Mouse (Mus musculus) lung, postnatal 10 days (tissue): ENCODE measurements around the gene Asna1.

Source experiments
- DNase-seq: peaks from one replicate; pipeline ENCODE4 v3.0.0; 2021

Gene Asna1

GRCm38 (mm10) chr8:84987903-84988302 lies 37.2 kb downstream of the Asna1 start:
- DNase-seq = no peak

- DNase-seq = no peak
Observed at GRCm38 (mm10) chr8:84987388-84987787, 37.7 kb downstream of the Asna1 start.

DNA sequence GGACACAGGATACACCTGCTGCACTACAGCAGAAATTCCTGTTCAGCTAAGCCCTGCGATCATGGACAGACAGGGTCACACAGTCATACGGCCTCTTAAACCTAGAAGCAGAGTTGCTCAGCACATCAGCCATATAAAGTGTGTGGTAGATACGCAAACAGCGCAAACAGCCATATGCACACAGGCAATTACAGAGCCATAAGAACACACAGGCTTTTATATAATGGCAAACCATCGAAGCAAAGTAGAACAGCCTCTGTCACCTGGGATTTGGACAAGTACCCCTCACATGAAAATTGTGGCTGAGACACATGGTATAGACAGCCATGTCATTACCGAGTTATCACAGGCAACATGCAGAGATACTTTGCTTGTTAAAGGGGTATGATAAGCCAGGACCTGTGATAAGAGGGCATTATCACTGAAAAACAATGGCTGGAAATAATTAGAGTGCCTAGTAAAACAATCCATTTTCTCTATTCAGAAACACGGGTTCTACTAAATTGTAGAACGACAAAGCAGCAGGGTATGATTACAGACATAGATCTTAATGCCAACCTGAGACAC lies 38.6 kb downstream of the Asna1 start:
- DNase-seq = no peak

DNA sequence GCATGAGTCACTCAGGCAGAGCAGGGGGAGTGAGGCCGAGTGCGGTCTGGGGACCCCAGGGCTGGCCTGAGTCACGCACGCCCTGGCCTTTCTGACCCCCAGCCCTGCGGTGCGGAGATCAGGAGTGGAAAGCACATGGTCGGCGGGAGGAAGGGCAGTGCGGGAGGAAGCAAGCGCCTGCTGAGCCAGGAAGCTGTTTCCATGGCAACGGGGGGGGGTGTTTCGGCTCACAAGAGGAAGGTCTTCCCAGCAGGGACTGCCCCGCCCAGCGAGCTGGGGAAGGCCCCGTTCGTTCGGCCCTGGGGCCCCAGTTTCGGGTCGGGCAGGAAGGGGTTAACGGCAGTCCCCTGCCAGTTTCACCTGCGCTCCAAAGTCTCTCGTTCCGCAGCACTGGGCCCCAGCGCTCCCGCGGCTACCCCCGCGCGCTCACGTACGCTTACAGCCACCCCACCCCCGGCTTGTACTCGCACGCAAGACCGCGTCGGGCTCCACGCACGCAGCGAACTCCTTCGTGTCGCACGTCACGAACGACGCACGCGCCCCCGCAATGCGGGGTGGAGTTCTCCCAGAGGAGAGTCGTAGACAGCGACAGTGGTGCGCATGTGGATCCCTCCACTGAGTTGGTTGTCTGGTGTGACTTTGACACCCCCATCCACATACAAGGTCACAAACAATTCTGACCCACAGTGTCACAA lies 39.2 kb downstream of the Asna1 start:
- peak; percentile 96 for DNase-seq

DNA sequence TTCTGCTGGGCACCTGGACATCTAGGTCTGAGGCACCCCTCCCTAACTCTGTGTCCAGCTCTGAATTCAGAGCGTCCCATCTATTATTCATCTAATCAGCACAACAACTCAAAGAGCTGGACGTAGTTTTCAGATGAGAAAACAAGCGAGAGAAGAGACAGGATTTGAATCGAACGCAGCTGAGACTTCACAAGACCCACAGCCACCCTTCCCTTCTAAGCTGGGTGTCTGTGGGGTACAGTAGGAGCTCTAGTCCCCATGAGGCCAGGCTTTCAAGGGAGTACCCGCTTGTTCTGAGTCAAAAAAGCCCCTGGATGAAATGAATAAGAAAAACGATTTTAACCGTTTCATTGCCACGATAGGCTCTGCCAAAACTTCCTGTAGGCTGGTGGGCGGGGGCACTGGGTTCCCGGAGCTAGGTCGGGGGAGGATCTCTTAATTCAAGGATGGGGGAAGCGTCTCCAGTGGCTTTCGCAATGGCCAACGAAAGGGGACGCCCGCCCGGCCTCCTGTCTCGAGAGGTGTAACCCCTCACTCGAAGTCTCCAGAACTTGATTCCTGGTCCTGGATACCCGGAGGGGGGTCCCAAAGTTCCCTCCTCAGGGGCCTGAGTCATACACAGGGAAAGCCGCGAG lies 39.9 kb downstream of the Asna1 start:
- peak; percentile 65 for DNase-seq

DNA sequence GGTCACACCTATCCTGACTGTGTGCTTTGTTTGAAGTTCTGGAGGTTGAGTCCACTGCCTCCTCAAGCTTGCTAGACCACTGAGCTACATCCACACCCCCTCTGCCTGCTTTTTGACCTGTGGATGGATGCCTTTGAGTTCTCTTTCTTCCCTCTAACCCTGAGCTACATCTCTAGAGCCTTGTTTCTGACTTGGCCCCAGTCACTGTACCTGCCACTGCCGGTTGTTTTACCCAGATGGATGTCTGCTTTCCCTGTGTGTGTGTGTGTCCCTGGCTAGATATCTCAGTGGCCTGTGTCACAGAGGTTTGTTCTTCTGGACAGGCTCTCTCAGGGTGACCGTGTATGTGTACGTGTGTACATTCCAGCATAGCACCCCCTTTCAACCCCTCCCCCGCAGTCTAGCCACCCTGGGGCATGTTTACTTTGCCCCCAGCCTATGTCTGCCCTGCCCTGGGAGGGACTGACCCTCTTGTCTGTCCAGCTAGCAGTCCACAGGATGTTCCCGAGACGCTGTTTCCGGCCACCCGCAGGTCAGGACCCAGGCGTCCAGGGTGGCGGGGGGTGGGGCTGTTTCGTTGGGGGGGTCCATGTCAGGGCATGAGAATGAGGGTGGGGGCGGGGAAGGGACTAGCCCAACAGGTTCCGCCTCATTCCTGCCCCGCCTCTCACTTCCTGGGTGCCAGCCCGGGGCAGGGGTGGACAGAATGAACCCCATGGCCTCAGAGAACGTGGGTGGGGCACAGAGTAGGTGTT lies 40.6 kb downstream of the Asna1 start:
- peak; percentile 74 for DNase-seq

GRCm38 (mm10) chr8:84982499-84983011 lies 42.5 kb downstream of the Asna1 start:
- no peak for DNase-seq

DNA sequence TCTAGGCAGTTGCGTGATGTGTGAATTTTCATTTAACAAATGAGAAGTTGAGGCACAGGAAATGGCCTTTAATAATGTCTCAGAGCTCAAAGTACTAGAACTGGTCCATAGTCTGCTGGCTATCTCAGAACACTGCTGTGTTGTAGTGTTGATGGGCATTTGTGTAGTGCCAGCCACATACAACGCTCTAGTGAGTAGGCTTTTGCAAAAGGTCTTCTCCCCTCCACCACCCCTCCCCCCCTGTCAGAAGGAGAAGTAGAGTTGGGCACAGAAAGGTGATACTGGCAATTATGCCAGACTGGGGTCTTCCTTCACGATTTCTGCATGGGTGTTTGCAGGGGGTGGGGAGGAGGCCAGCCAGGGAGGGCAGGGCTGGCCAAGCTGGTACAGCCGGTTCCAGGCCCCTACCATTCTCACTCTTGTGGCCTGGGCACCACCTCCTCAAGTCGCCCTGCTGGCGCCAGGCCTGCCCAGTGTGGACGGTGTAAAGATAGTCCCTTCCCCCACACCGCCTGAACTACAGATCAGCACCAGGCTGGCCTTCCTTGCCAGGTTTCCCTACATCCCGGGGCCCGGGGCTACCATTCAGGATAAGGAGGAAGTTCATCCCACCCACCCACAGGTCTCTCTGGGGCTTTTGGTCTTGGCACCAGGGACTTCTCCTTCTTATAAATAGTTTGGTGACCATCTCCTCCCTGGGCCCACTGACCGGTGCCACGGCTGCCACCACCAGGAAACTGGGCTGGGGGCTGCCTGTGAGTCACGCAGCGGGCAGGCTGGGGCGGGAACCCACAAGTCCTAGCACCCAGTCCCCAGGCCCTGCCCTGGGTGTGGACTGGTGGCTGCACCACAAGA lies 43.2 kb downstream of the Asna1 start:
- no peak for DNase-seq

DNA sequence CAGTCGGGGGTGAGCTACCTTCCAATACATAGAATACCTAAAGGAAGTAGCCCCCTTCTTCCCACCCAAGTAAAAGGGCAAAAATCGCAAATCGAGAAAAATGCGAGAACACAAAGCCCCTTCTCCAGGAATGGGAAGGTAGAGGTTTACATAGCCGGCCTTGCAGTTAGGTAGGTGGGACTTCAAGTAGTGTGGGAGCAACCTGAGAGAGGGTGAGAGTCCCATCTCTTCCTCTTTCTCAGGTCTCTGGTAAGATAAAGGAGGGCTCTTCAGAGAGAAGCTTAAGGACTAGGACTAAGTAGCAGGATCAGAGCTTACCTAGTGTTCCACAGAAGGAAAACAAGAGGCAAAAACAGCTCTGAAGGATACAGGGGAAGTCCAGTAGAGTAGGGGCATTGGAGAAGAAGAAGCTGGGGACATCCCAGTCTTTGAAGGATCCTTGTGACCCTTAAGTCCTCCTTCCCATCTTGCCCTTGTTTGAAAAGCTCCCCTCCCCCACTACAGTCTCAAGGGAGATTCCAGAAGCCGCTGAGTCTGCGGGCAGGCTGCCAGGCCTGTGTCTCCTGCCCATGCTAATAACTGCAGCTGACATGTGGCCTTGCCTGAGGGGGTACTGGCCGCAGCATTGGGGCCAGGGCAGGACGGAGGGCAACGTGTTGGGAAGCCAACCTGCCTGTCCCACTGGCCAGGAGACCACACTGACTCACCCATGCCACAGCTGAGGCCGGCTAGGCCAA lies 44.3 kb downstream of the Asna1 start:
- peak; percentile 94 for DNase-seq

DNA sequence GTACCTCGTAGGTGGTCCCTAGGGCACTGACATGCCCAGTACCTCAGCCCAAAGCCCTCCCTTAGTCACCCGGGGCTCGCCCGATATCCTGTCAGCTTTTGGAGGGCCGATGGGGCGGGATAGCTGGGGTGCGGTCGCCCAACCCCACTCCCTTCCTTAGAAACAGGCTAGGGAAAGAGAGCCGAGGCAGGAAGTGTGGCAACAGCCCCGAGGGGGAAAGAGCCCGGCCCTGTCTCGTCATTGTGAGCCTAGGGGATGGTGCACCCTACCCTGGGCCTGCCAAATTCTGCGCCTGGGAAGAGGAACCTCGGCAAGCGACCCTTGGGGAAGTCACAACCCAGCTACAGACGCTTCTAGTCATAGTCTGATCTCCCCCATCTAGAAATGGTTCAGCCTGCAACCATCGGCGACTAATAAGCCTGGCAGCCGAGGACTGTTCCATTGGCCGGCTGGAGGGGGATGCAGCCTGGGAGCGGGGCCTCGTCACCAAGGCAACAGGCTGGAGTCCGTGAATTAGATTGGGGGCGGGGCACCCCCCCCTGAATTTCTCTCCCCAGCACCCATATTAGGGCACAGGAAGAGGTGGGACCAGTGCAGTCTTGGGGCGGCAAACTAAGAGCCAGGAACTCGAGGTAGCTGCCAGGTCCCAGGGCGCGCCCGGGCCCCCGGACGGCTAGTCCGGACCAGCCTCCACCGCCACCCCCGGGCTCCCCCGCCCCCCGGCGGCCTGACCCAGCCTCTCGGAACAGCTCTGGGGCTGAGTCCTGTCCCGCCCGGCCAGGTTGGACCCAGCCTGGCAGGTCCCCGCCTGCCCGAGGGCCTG lies 45.3 kb downstream of the Asna1 start:
- DNase-seq = peak; percentile 97

GRCm38 (mm10) chr8:84978248-84978940 lies 46.7 kb downstream of the Asna1 start, which contains the start of gene Junb:
TSS of gene Junb (minus strand) at chr8:84978718.
- peak; percentile 98 for DNase-seq

- peak; percentile 80 for DNase-seq
Observed at GRCm38 (mm10) chr8:84977435-84978247, 47.4 kb downstream of the Asna1 start.

DNA sequence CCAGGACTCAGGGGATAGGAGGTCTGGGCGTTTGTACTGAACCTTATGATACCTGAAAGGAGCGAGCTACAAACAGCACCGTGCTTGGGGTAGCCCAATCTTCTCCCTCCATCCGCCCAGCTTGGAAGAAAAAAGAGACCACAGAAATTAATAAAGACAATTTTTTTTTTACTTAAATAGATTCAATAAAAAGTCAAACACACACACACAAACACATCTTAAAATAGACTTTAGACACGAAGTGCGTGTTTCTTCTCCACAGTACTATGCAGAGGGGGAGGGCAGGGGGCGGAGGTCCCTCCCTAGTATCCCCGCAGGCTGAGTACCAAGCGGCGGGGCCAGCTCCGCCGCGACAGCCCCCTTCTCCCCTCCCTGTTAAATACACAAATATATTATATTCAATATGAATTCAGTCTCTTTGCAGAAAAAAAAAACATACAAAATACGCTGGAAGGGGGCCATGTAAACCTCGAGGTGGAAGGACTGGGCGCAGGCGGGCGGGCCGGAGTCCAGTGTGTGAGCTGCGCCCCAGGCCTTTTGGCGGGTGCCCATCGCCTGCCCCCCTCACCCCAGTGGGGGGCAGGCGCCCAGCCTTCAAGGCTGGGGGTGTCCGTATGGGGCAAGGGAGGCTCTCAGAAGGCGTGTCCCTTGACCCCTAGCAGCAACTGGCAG lies 48.2 kb downstream of the Asna1 start:
- no peak for DNase-seq

DNA sequence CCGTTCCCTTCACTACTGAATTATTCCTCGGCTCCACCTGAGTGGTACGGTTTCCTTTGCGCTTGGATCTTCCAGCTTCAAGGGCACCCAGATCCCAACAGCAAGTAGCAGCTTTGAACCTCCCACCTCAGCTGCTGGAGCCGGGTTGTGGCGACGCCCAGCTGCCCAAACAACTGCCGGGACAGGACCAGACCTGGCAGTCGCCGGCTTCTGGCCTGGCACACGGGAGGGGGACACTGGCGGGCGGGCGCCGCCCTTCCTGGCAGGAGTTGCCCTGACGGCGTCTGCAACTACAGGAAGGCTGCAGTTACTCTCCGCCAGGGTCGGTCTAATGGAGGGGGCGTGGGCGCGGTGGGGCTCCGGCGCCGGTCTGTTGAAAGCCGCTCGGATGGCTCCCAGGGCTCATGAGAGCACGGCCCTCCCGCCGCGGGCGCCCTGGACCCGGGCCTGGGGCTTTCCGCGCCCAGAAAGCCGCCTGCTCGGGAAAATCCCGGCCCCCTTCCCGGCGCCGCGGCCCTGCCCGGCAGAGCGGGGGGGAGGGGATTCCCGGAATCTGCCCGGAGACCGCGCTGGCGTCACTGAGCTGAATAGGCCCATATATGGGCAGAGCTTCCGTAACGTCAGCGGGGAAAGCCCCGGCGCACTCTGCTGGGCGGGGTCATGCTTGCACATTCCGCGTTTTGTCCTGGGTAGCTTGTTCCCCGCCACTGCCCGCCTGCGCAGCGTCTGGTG lies 48.9 kb downstream of the Asna1 start:
- DNase-seq = peak; percentile 98

GRCm38 (mm10) chr8:84975434-84975833 lies 49.6 kb downstream of the Asna1 start:
- DNase-seq = peak; percentile 86

GRCm38 (mm10) chr8:84974543-84975142 lies 50.4 kb downstream of the Asna1 start:
- no peak for DNase-seq

DNA sequence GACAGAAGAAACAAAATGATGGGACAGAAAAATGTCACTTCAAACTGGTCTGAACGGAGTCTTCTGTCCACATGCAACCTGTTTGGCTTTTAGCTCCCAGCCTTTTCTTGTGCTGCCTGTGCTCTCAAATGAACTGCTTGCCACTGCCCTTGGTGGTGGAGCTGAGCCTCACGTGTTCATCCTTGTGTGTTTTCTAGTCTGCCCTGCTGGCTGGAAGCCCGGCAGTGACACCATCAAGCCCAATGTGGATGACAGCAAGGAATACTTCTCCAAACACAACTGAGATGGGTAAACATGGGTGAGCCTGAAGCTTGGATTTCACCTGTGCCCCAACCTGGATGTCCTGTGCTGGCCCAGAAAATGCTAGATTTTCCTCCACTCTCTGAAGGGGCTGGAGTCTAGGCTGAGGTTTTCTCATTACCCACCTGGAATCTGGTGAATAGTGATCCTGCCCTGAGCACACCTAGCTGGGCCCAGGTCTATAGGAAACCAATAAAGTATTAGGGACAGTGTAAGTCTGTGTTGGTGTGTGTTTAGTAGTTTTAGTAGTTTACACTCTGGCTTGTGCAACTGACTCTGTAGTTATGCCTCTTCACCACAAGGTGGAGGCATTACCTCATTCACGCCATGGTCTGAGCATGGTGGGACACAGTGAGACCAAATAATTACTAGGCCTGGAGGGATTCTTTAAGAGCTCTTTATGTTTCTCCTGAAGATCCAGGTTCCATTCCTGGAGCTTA lies 51.1 kb downstream of the Asna1 start:
- peak; percentile 79 for DNase-seq
